Mouse (Mus musculus) forebrain, embryonic 13.5 days (tissue): ENCODE results near the gene Ccdc9. TPM values are rescaled to one million over a fixed set of nuclear protein-coding genes. Genes with fewer than 3 reads are reported as not detected.

Source experiments
- ATAC-seq: fragments of 200-750 bp; cut with Nextera tagmentation; 2 replicates; pipeline ENCODE4 v1.8.0; 2017
- H3K27ac ChIP-seq: fragments of 300-500 bp; sonication (generic); 2 replicates; pipeline ENCODE4 v1.5.1; 2015; ENCODE audit warnings: inconsistent platforms, mild to moderate bottlenecking, moderate library complexity
- H3K27me3 ChIP-seq: fragments of 300-500 bp; sonication (generic); 2 replicates; pipeline ENCODE4 v1.6.1; 2015; ENCODE audit warnings: mild to moderate bottlenecking, inconsistent platforms
- H3K36me3 ChIP-seq: fragments of 300-500 bp; sonication (generic); 2 replicates; pipeline ENCODE4 v1.6.1; 2015; ENCODE audit warnings: mild to moderate bottlenecking, inconsistent platforms; ENCODE audit not compliant: poor library complexity, severe bottlenecking
- H3K4me1 ChIP-seq: fragments of 300-500 bp; sonication (generic); 2 replicates; pipeline ENCODE4 v1.6.1; 2015; ENCODE audit warnings: inconsistent platforms
- H3K4me2 ChIP-seq: fragments of 300-500 bp; sonication (generic); 2 replicates; pipeline ENCODE4 v1.6.1; 2015; ENCODE audit warnings: inconsistent platforms, mild to moderate bottlenecking, moderate library complexity
- H3K4me3 ChIP-seq: fragments of 300-500 bp; sonication (generic); 2 replicates; pipeline ENCODE4 v1.5.1; 2015; ENCODE audit warnings: mild to moderate bottlenecking, inconsistent platforms
- H3K9ac ChIP-seq: fragments of 300-500 bp; sonication (generic); 2 replicates; pipeline ENCODE4 v1.6.1; 2015; ENCODE audit warnings: mild to moderate bottlenecking, inconsistent platforms
- H3K9me3 ChIP-seq: fragments of 300-500 bp; sonication (generic); replicated peaks from 2 replicates; pipeline ENCODE4 v1.6.1; 2016; ENCODE audit warnings: inconsistent platforms
- WGBS: fragments of 180-500 bp; shearing (Covaris S2); methylation state at CpG from one replicate; pipeline ENCODE4 v1.1.7; 2015; 5-methylcytosine and 5-hydroxymethylcytosine counted together
- polyA plus RNA-seq: library from polyadenylated mRNA; unstranded; fragments of >200 nt; fragmentation: Nextera tagmentation; extraction: Ambion mirVana; gene quantifications from 2 replicates; pipeline ENCODE4 v1.2.1, GENCODE M21; 2015

The Ccdc9 gene
- polyA plus RNA-seq, 1 experiment from 2014 or later = 25.2 TPM

DNA sequence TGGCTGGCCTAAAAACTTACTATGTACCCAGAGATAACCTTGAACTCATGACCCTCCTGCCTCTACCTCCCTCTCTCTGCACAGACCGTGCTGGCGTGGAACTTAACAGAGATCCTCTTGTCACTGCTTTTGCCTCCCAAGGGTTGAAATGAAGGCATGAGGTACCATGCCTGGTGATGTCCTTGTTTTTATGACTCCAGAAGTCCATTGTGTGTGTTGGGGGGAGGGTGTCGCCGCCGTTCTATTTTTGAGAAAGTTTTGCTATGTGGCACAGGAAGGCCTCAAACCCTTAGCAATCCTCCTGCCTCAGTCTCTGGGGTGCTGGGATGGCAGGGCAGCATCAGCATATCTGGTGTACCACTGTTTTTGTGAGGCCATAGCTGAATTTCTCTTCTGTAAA, 12.3 kb upstream of the Ccdc9 start:
- H3K4me3 ChIP-seq = peak overlapping the region; percentile 50
- H3K9ac ChIP-seq = peak overlapping the region; percentile 65
- peak overlapping the region; percentile 35; the same call in 1 of the 2 replicates for H3K27ac ChIP-seq
- peak overlapping the region; percentile 87 for H3K4me2 ChIP-seq
- no peaks in the 10 kb centered on the region for H3K36me3 ChIP-seq
- WGBS = 77% methylated on average over 5 of the region's 5 CpGs
- peaks cover 39% of the 10 kb centered on the region for H3K4me1 ChIP-seq
- no peaks in the 10 kb centered on the region for H3K9me3 ChIP-seq
- H3K27me3 ChIP-seq = no peaks in the 10 kb centered on the region
- no peak for ATAC-seq

DNA sequence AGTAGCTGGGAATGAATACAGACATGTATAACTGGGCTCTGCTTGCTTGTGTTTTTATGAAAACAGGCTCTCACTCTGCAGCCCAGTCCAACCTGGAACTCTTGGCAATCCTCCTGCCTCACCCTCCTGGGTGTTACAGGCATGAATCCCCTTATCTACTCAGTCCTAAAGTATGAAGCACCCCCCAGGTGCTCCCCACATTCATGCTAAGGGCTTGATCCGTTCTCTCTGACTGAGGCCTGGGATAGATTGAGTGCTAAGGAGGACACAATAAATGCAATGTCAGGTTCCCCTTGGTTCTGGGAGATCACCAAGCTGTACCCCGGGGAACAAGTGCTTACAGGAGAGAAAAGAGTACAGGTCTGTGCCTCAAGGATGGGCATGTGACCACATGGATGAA, 11.0 kb upstream of the Ccdc9 start:
- Histone ChIP-seq H3K27me3 (no peaks in the 10 kb centered on the region), H3K9ac (no peak overlapping the region), H3K27ac (no peak overlapping the region), H3K4me2 (0 out of 2 replicates have a peak overlapping the region, but pooled peaks have one; percentile 96), H3K4me3 (peak overlapping the region; percentile 39; the same call in 1 of the 2 replicates), H3K4me1 (peaks cover 39% of the 10 kb centered on the region), H3K36me3 (no peaks in the 10 kb centered on the region), H3K9me3 (no peaks in the 10 kb centered on the region)
- no peak for ATAC-seq
- WGBS = 56% methylated on average over 2 of the region's 2 CpGs

DNA sequence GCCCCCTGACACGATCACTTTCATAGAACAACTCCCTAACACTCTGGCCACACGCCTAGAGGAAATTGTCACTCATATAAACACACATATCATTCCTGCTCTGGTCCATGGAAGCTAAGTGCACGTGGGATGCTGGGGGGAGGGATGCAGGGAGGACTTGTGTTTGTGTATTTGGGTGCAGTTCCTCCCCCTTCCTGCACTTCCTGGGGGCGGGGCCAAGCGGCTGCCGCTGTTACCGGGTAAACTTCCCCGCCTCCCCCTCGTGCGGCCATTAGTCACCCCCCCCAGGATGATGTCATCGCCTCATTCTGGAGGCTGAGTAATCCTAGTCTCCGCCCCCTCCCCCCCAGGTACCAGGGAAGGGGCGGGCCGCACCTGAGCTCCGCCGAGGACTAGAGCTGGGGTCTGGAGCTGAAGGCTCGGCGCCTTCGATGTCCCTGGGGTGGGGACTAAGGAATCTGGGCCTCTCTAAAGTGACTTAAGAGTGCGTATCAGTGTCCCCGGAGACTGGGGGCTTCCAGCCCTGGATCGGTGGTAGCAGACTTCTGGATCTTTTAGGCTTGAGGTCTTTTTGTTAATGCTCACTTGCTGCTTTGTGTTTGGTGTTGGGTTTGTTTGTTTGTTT, 10.3 kb upstream of the Ccdc9 start:
- Histone ChIP-seq H3K4me2 (peak overlapping the region; percentile 96), H3K4me1 (peaks cover 39% of the 10 kb centered on the region), H3K36me3 (no peaks in the 10 kb centered on the region), H3K27me3 (no peaks in the 10 kb centered on the region), H3K9me3 (no peaks in the 10 kb centered on the region), H3K4me3 (peak overlapping the region; percentile 39), H3K9ac (peak overlapping the region; percentile 58), H3K27ac (no peak overlapping the region)
- ATAC-seq = no peak
- WGBS = under 1% methylated on average over 15 of the region's 22 CpGs

DNA sequence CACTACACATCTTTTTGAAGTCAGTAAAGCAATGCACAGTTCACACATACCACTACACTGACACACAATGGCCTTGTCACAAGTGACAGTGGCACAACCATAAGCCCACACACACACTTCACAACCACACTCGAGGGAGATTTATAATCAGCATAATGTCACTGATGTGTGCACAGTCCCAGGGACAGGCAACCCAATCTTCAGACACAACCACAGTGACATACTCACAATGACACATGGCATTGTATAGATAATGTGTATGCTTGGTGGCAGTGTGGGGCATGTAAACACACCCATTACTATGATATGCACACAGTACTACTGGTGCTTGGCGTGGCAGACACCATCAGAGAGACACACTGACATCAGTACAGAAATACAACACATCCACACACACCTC, 9.6 kb upstream of the Ccdc9 start:
- Histone ChIP-seq H3K9me3 (no peaks in the 10 kb centered on the region), H3K4me3 (peak overlapping the region; percentile 53; the same call in 1 of the 2 replicates), H3K27me3 (no peaks in the 10 kb centered on the region), H3K4me2 (peak overlapping the region; percentile 96), H3K4me1 (peaks cover 39% of the 10 kb centered on the region), H3K36me3 (no peaks in the 10 kb centered on the region), H3K27ac (no peak overlapping the region), H3K9ac (no peak overlapping the region)
- WGBS = 25% methylated on average over 2 of the region's 2 CpGs
- ATAC-seq = no peak

DNA sequence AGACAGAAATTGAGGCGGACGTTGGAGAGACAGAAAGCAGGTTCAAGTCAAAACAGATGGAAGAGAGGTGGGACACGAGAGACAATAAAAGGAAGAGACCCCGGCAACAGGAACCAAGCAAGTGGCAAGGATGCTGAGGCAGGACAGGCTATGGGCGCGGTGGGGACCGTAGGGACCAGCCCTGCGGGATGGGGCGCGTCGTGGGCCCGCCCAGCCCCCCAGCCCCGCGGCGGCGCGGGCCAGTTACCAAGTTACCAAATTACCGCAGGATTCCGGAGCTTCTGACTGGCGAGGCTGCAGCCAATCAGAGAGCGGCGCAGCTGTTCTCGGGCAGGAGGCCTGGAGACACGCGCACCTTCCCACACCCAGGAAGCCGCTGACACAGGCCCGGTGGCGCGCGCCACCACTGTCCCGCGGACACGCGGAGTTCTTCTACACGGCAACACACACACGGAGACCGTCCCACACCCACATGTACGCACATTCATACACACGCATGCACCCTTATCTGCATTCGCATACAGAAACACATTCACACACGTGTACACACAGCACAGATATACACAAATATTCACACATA, 8.8 kb upstream of the Ccdc9 start:
- Histone ChIP-seq H3K4me1 (peaks cover 39% of the 10 kb centered on the region), H3K36me3 (no peaks in the 10 kb centered on the region), H3K4me3 (peak overlapping the region; percentile 53), H3K9me3 (no peaks in the 10 kb centered on the region), H3K9ac (peak overlapping the region; percentile 50), H3K27me3 (no peaks in the 10 kb centered on the region), H3K27ac (peak overlapping the region; percentile 63), H3K4me2 (peak overlapping the region; percentile 96)
- WGBS = 2% methylated on average over 41 of the region's 41 CpGs
- ATAC-seq = peak; percentile 44

DNA sequence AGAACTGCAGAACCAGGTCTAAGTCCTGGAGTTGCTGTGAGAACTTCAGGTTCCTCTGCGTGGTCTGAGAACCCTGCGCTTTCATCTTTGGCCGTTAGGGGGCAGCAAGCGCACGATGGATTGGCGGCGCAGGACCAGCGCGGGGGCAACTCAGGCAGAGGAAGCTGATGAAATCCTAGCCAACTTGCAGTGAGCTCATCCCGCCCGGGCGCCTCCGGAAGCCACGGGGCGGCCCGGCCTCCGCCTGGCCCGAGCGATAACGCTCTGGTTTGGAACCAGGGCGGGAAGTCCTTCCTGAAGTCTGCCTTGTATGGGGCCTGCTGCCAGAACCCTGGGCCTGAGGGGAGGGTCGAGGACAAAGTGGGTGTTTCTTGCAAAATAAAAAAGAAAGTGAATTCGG, 8.2 kb upstream of the Ccdc9 start:
- H3K27ac ChIP-seq = peak overlapping the region; percentile 63
- WGBS = 0% methylated on average over 23 of the region's 23 CpGs

DNA sequence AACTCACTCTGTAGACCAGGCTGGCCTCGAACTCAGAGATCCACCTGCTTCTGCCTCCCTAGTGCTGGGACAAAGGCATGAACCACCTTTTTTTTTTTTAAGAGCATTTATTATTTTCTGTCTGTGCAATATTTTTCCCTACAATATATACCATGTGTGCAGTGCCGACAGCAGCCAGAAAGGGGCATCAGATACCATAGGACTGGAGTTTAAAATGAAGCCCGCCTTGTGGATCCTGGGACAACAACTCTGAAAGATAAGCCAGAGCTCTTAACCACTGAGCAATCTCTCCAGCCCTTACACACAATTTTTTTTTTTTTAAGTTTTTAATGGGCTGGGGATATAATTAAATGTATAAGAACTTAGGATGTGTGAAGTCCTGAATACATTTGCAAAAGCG, 7.8 kb upstream of the Ccdc9 start:
- Histone ChIP-seq H3K9ac (no peak overlapping the region), H3K9me3 (no peaks in the 10 kb centered on the region), H3K4me1 (peaks cover 33% of the 10 kb centered on the region), H3K36me3 (no peaks in the 10 kb centered on the region), H3K4me2 (peak overlapping the region; percentile 96), H3K27me3 (no peaks in the 10 kb centered on the region), H3K27ac (no peak overlapping the region), H3K4me3 (no peak overlapping the region)
- ATAC-seq = no peak
- WGBS = 25% methylated on average over 4 of the region's 4 CpGs

More for the DNA sequence above, 8.2 kb upstream of the Ccdc9 start:
- no peaks in the 10 kb centered on the region for H3K27me3 ChIP-seq
- H3K36me3 ChIP-seq = no peaks in the 10 kb centered on the region
- peaks cover 35% of the 10 kb centered on the region for H3K4me1 ChIP-seq
- no peaks in the 10 kb centered on the region for H3K9me3 ChIP-seq
- peak overlapping the region; percentile 53 for H3K4me3 ChIP-seq
- ATAC-seq = peak; percentile 66
- peak overlapping the region; percentile 96 for H3K4me2 ChIP-seq
- H3K9ac ChIP-seq = peak overlapping the region; percentile 50

DNA sequence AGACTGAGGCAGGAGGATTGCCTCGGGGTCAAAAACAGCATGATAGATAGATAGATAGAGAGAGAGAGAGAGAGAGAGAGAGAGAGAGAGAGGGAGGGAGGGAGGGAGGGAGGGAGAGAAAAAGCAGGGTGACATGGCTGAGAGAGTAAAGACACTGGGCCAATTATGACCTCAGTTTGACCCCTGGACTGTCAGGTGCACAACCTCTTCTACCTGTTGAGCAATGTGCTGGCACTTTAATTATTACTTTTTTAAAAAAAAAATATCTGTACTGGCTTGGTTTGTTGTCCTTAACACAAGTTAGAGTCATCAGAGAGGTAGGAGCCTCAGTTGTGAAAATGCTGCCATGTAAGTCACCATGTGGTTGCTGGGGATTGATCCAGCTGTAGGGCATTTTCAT, 1.2 kb upstream of the Ccdc9 start:
- no peak overlapping the region for H3K9ac ChIP-seq
- 83% methylated on average over 1 of the region's 1 CpGs for WGBS
- H3K27me3 ChIP-seq = no peaks in the 10 kb centered on the region
- peaks cover 12% of the 10 kb centered on the region for H3K4me1 ChIP-seq
- H3K4me3 ChIP-seq = no peak overlapping the region
- ATAC-seq = no peak
- H3K36me3 ChIP-seq = peaks cover 14% of the 10 kb centered on the region
- no peak overlapping the region for H3K27ac ChIP-seq
- H3K9me3 ChIP-seq = no peaks in the 10 kb centered on the region
- no peak overlapping the region for H3K4me2 ChIP-seq

DNA sequence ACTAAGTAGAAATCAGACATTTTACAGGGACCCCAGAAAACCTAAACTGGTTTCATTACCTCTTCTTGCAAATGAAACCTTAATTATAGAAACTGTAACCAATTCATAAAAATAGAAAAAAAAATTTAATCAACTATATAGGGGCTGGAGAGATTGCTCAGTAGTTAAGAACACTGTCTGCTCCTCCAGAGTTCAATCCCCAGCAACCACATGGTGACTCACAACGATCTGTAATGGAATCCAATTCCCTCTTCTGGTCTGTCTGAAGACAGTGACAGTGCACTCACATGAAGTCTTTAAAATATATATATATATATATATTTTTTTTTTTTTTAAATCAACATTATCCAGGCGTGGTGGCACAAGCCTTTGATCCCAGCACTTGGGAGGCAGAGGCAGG, 421 bp upstream of the Ccdc9 start:
- Histone ChIP-seq H3K36me3 (peaks cover 22% of the 10 kb centered on the region), H3K27ac (peak overlapping the region; percentile 92), H3K9me3 (no peaks in the 10 kb centered on the region), H3K27me3 (no peaks in the 10 kb centered on the region), H3K4me3 (peak overlapping the region; percentile 64), H3K4me1 (peaks cover 12% of the 10 kb centered on the region), H3K9ac (peak overlapping the region; percentile 72), H3K4me2 (peak overlapping the region; percentile 54)
- 92% methylated on average over 2 of the region's 2 CpGs for WGBS
- ATAC-seq = no peak

DNA sequence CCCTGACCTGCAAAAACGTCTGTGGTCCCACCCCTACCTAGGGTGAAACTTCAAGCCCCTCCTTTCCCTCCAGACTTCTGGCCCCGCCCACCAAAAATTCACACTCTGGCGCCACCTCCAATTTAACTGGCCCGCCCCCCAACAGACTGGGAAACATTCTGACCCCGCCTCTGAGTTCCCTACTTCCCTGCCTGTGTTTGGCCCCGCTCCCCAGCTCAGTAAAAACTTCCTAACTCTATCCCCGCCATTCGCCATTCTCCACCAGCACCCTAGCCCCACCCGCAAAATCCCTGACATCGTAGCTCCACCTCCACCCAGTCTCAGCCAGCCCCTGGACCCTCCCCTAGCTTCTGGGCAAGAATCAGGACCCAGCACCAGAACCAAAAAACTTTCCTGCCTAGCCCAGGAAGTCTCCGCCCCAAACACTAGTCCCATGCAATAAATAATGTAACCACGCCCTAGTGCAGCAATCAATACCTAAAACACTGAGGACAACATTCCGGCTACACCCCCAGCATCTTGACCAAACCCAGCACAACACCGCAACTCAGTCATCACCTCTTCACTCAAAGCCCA, 1.1 kb downstream of the Ccdc9 start:
- WGBS = 3% methylated on average over 14 of the region's 14 CpGs
- Histone ChIP-seq H3K4me1 (peaks cover 12% of the 10 kb centered on the region), H3K4me3 (peak overlapping the region; percentile 64), H3K9ac (no peak overlapping the region), H3K36me3 (peaks cover 37% of the 10 kb centered on the region), H3K27ac (0 out of 2 replicates have a peak overlapping the region, but pooled peaks have one; percentile 92), H3K9me3 (no peaks in the 10 kb centered on the region), H3K27me3 (no peaks in the 10 kb centered on the region), H3K4me2 (peak overlapping the region; percentile 54)
- ATAC-seq = peak; percentile 56

DNA sequence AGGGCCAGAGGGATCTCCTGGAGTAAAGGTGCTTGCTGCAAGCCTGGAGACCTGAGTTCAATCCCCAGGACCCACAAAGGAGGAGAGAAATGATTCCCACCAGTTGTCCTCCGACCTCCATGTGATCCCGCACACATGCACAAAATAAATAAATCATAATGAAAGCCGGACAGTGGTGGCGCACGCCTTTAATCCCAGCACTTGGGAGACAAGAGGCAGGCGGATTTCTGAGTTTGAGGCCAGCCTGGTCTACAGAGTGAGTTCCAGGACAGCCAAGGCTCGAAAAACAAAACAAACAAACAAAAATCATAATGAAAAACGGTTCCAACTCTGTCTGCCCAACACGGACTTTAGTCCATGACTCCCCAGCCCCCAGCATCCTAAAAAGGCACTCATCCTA, 1.7 kb downstream of the Ccdc9 start:
- no peak for ATAC-seq
- WGBS = 76% methylated on average over 9 of the region's 9 CpGs
- peaks cover 43% of the 10 kb centered on the region for H3K36me3 ChIP-seq
- no peaks in the 10 kb centered on the region for H3K9me3 ChIP-seq
- no peak overlapping the region for H3K27ac ChIP-seq
- H3K4me2 ChIP-seq = peak overlapping the region; percentile 54; the same call in 1 of the 2 replicates
- no peaks in the 10 kb centered on the region for H3K27me3 ChIP-seq
- peak overlapping the region; percentile 64 for H3K4me3 ChIP-seq
- H3K9ac ChIP-seq = no peak overlapping the region
- H3K4me1 ChIP-seq = peaks cover 12% of the 10 kb centered on the region

DNA sequence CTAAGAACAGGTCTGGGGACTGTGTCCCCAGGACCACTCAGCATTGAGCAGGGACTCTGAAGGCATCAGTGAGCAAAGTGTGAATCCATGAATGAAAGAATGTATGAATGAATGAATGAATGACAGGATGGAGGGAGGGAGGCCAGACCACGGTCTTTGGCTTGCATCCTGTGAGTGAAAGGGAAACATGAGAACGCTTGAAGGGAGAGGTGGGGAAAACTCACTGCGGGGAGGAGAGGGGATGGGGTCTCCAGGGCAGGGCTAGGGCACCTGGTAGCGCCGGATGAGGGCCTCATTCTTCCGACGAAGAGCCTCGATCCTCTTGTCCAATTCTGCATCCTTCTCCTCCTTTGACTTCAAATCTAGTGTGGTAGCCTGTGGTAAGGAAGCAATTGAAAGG, 2.6 kb downstream of the Ccdc9 start:
- H3K27me3 ChIP-seq = no peaks in the 10 kb centered on the region
- ATAC-seq = no peak
- peaks cover 12% of the 10 kb centered on the region for H3K4me1 ChIP-seq
- 96% methylated on average over 8 of the region's 8 CpGs for WGBS
- no peaks in the 10 kb centered on the region for H3K9me3 ChIP-seq
- no peak overlapping the region for H3K4me3 ChIP-seq
- H3K27ac ChIP-seq = no peak overlapping the region
- peaks cover 51% of the 10 kb centered on the region for H3K36me3 ChIP-seq
- H3K9ac ChIP-seq = no peak overlapping the region
- no peak overlapping the region for H3K4me2 ChIP-seq
